Mouse (Mus musculus) testis, postnatal 10 days (tissue): Measurements from ENCODE around the gene Scarb1.

Source experiments
- DNase-seq: peaks from one replicate; pipeline ENCODE4 v3.0.0; 2021; ENCODE audit warnings: low spot score

Gene Scarb1

DNA sequence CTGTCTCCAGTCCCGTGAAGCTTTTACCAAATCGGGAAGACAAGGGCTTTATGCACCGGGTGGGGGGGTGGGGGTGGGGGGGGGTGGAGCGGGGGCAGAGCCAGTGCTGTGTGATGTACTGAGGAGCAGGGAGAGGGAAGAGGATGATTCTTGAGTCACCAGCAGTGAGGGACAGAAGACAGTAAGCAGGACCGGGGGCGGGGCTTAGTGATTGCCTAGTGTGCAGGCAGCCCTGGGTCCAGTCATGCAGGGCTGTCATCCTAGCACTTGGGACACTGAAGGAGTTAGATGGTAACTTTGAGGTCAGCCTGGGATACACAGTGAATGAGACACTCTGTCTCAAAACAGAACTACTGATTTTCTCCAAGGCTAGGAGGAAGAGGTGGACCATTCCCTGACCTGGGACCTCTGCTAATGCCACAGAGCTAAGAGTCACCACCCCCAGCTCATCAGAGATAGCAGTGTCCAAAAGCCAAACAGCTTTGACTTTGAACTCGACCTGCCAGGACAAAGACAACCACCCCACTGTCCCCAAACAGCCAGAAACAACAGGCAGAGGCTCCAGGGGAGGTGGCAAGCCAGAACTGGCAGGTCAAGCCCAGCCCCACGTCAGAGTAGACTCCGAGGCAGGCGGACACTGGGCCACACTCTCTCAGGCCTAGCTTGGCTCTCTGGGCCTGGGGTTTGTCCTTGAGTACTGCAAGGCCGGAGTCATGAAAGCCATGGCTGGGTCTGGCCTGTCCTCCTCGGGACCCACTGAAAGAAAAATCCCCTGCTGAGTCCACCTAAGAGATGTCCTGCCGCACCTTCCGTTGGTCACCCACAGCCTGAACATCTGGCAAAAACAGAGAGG, 35.4 kb downstream of the Scarb1 start:
- peak; percentile 65 for DNase-seq

DNA sequence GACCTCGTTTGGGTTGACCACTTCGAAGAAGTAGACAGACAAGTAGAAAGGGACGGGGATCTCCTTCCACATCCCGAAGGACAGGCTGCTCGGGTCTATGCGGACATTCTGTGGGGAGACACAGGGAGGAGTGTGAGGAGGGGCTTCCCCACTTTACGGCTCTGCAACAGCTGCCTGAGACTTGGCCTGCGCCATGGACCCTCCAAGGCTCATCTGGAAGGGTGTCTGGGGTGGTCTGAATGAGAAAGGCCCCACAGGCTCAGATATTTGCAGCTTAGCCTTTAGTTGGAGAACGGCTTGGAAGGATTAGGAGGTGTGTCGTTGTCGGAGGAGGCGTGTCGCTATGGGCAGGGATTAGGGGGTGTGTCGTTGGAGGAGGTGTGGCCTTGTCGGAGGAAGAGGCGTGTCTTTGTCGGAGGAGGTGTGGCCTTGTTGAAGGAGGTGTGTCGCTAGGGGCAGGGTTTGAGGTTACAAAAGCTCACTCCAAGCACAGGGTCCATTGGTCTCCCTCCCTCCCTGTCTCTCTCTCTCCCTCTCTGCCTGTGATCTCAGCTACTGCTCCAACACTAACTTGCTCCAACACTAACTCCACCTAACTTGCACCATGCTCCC, 36.5 kb downstream of the Scarb1 start:
- peak; percentile 71 for DNase-seq

DNA sequence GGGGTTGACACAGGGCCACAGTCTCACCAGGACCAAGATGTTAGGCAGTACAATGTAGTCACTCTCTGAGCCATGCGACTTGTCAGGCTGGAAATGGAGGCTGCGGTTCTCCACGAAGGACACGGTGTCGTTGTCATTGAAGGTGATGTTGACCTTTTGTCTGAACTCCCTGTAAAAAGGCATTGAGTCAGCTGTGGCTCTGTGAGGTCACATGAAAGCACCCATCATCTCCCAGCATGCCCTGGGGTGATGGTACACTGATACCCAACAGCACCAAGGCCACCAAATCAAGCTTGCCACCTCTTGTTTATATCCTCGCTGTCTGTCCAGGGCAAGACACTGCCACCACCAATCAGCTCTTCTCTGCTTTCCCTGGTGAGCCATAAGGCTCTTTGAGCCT, 37.8 kb downstream of the Scarb1 start:
- no peak for DNase-seq

DNA sequence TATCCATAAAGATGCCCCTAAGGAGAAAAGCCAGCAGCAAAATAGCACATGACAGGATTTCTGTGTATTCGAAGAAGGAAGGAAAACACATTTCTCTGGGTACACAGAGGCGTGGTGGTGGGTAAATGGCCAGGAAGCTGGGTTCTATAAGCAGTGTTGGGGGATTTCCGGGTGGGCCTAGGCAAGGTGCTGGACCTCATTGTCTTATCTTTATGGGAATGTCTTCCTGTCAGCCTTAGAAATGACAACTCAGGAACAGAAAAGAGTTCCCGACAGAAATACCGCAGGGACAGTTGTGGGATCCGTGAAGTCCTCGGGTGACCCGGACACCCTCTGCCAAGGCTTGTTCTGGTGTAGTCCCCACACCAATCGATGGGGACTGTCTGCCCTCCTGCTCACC, 42.7 kb downstream of the Scarb1 start:
- no peak for DNase-seq

- DNase-seq = no peak
Measured at GRCm38 (mm10) chr5:125297171-125297570, 43.7 kb downstream of the Scarb1 start.

- no peak for DNase-seq
Measured at GRCm38 (mm10) chr5:125292951-125293350, 47.9 kb downstream of the Scarb1 start.

- no peak for DNase-seq
Measured at GRCm38 (mm10) chr5:125291895-125292294, 49.0 kb downstream of the Scarb1 start.

- no peak for DNase-seq
Measured at GRCm38 (mm10) chr5:125291387-125291786, 49.5 kb downstream of the Scarb1 start.

- no peak for DNase-seq
Measured at GRCm38 (mm10) chr5:125287053-125287655, 53.7 kb downstream of the Scarb1 start.

- no peak for DNase-seq
Measured at GRCm38 (mm10) chr5:125286090-125286489, 54.8 kb downstream of the Scarb1 start.

GRCm38 (mm10) chr5:125283748-125284640, 56.9 kb downstream of the Scarb1 start:
- DNase-seq = no peak

GRCm38 (mm10) chr5:125279216-125279615, 61.7 kb downstream of the Scarb1 start:
- no peak for DNase-seq

GRCm38 (mm10) chr5:125278314-125278713, 62.6 kb downstream of the Scarb1 start:
- peak; percentile 62 for DNase-seq

GRCm38 (mm10) chr5:125277313-125277712, 63.6 kb downstream of the Scarb1 start:
- DNase-seq = no peak

- DNase-seq = no peak
Measured at GRCm38 (mm10) chr5:125276765-125277164, 64.1 kb downstream of the Scarb1 start.

- no peak for DNase-seq
Measured at GRCm38 (mm10) chr5:125275315-125275714, 65.6 kb downstream of the Scarb1 start.

GRCm38 (mm10) chr5:125274773-125275172, 66.1 kb downstream of the Scarb1 start:
- DNase-seq = no peak

DNA sequence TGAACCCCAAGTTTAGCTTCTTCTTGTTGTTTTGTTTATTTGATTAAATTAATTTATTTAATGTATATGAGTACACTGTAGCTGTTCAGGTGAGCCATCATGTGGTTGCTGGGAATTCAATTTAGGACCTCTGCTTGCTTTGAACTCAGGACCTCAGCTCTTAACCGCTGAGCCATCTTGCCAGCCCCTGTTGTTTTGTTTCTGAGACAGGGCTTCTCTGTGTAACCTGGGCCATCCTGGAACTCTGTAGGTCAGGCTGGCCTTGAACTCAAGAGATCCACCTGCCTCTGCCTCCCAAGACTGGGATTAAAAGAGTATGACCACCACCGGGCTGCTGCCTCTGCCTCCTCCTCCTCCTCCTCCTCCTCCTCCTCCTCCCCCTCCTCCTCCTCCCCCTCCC, 66.7 kb downstream of the Scarb1 start:
- no peak for DNase-seq

- peak; percentile 70 for DNase-seq
Measured at GRCm38 (mm10) chr5:125273666-125274109, 67.2 kb downstream of the Scarb1 start.

DNA sequence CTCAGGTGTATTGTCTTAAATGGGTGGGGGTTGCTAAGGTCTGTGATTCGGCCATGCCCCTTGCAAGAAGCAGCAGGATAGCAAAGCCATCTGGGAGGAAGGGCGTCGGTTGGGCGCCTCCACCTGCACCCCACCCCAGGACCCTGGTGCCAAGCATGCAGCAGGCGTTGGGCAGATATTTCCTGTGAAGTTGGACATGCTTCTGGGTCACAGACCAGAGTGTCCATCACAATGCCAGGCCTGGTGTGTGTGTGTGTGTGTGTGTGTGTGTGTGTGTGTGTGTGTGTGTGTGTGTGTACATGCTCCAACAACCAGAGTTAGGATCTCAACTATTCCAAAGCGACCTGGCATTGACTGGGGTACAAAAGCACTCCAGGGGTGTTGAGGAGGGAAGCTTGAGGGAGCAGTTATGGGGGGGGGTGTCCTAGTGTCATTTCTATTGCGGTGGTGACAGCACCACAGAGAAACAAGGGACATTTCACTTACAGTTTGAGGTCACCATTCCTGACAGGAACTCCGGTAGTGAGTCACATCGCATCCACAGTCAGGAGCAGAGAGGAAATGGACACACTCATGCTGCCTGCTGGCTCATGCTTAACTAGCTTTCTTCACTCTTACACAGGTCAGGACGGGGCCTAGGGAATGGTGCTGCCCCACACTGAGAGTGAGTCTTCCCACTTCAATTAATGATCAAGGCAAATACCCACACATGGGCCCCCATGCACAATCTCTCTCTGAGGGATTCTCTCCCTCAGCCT, 68.5 kb downstream of the Scarb1 start:
- DNase-seq = no peak

DNA sequence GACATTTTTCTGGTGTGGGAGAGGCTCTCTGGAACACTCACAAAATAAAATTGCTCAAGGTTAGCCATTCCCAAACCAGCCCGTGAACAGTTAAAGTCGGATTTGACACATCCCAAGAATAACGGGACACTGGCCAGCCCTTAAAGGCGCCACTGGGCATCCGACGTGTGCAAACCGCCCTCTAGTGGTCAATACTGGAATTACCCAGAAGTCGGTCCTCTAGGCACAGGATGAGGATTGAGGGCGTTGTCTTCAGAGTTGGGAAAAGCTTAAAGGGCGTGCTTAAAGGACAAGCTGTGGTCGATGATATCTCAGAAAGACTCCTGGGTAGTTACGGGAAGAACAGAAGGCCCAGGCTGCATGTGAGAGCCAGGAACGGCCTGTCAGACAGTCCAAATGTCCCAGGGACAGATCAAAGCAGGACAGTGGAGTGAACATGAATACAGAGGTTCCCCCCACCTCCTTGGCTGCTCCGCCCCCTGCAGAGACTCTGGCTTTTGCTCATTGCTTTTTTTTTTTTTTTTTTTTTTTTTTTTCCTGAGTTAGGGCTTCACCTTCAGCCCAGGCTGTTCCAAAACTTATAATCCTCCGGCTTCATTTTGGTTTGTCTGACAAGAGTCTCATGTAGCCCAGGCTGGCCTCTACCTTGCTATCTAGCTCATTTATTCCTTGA, 69.2 kb downstream of the Scarb1 start:
- peak; percentile 91 for DNase-seq
